Mouse (Mus musculus) left cerebral cortex, adult 11 months (tissue): ENCODE results near the gene 3110082I17Rik.
"Not testable (repeated sequence)": the region's sequence is repeated elsewhere in the genome, so short reads cannot be mapped to it uniquely, and the experiment has no call there.

ENCODE experiments used
- DNase-seq: peaks from one replicate; pipeline ENCODE4 v3.0.0; 2022; ENCODE audit warnings: low spot score

Gene 3110082I17Rik

DNA sequence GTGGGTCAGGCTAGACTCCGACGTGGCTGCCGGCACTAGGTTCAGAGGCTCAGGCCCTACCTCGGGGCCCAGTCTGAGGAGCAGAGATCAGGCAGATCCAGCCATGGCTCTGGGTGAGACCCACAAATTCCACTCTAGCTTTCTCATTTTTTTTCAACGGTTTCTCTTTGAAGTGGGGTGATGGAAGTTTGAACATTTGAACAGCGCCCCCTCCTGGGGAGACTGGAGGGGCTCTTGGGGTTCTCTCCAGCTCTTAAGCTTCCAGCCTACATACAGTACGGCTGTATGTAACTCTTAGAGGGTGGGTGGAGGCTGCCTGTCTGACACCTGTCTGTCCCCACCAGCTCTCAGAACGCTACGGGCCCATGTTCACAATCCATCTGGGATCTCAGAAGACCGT lies 106.8 kb downstream of the 3110082I17Rik start:
- no peak for DNase-seq

DNA sequence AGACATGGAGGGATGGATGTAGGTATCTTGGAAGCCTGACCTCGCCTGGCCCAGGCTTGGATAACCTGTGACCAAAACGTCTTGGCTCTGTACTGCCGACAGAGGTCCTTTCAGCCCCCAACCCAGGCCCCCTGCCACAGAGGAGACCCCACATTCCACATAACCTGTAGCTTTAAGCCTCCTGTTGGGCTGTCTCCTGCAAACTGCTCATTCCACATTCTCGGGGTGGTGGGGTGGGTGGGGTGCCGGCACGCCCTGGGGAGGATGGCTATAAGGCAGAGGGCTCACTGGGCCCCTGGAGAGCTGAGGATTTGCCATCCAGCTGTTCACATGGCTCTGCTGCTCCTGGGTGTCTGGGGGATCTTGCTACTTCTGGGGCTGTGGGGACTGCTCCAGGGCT lies 108.0 kb downstream of the 3110082I17Rik start, which contains the start of gene Cyp2w1:
Gene Cyp2w1 (plus strand): TSS at position 301 of the 400 bp plus-strand sequence.
- DNase-seq: no peak

DNA sequence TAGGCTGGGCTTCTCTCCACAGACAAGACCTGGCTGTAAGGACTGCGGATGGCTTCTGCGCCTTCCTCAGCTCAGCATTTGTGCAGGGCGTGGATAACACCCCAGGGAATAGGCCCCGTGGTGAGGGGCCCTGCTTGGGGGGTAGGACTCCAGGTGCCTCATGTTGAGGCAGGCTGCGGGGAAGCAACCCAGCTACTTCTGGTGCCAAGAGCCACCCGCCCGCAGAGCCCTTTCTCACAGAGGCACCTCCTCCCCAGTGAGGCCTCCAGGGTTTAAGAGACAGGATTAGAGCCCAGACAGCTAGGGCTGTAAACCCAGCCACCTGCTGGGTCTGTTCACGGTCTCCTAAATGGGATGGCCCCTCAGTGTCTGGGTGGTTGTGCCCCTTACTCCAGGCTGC lies 108.7 kb downstream of the 3110082I17Rik start:
- DNase-seq: no peak

DNA sequence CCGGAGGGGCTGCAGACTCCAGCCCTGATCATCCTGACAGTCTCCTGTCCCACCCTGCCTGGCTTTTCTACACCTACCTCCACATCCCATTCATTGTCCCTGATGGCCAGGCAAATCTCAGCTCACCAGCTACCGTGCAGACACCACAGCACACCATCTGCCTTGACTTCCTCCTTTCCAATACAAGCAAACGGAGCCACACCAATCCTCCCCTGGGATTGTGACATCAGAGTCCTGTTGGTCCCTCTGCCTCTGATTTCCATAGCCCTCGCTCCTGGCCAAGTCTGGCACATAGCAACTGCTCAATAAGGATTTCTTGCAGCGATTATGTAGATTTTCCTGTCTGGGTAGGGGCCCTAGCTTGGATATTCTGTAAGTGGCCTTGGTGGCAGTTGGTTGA lies 109.2 kb downstream of the 3110082I17Rik start, which contains the start of gene Cox19:
Gene Cox19 (minus strand): TSS at position 285 of the 400 bp plus-strand sequence.
- no peak for DNase-seq

DNA sequence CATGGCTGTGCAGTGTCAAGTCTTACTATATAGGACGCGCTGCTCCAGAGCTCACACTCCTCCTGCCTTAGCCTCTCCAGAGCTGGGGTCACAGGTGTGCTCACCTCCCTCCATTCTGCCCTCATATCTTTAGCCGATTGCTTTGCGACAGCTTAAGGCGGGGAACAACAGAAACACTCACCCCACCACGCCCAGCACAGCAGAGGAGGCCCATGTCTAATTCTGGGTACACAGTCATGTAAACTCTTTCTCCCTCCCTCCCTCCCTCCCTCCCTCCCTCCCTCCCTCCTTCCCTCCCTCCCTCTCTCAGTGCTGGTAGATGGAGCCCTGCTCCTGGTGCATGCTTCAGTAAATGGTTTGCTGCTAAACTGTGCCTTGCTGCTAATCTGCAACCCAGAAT lies 110.6 kb downstream of the 3110082I17Rik start:
- no peak for DNase-seq

DNA sequence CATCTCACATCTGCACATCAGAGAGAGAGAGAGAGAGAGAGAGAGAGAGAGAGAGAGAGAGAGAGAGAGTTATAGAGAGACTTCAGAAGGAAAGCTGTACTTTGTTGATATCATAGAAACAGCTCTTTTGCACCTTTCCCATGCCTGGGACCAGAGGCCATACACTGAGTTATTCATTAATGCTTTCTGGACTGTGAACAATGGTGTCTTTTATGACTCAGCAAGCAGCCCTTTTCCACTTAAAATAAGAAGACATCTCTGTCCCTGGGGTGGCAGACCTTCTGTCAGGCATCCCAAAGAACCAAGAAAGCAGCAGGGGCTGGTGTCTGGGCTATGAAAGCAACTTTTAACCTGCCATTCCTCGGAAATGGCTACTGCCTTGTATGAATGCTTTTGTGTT lies 113.1 kb downstream of the 3110082I17Rik start:
- no peak for DNase-seq

DNA sequence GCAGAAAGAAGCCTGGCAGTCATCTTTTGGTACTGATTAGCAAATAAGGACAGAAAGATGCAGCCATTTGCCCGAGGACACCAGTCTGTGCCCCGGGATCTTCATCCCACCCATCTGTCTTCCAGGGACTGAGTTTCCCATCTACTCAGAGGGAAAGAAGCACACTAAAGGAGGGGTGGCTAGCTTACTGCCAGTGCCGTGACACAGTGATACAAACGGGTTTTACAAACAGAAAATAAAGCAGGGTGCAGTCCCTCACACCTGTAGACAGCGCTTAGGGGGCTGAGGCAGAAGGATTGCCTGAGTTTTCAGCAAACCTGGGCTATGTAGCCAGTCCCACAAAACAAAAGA lies 115.0 kb downstream of the 3110082I17Rik start:
- DNase-seq: no peak

DNA sequence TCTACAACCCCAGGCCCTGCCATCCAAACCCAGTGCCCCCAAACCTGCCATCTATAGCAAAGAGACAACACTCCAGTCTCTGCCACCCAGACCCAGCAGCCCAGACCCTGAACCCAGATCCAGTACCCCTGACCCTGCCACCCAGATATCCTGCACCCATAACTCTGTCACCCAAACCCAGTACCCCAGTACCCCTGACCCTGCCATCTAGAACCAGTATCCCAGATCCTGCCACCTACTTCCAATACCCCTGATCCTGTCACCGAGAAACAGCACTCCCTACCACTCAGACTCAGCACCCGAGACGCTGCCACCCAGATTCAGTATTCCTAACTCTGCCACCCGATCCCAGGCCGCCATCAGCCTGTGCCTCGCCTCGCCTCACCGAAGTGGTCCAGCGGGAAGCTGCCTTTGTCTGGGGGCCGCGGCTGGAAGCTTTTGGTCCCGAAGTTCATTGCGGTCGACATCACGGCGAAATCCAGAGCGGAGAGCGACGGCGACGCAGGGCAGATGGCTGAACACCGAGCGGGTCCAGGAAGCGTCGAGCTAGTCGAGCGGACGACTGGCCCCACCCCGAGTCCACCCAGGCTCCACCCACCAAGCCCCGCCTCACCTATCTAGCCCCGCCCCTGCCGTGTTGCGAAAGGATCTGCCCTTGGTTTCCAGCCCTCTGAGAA lies 115.5 kb downstream of the 3110082I17Rik start:
- peak; percentile 88 for DNase-seq

DNA sequence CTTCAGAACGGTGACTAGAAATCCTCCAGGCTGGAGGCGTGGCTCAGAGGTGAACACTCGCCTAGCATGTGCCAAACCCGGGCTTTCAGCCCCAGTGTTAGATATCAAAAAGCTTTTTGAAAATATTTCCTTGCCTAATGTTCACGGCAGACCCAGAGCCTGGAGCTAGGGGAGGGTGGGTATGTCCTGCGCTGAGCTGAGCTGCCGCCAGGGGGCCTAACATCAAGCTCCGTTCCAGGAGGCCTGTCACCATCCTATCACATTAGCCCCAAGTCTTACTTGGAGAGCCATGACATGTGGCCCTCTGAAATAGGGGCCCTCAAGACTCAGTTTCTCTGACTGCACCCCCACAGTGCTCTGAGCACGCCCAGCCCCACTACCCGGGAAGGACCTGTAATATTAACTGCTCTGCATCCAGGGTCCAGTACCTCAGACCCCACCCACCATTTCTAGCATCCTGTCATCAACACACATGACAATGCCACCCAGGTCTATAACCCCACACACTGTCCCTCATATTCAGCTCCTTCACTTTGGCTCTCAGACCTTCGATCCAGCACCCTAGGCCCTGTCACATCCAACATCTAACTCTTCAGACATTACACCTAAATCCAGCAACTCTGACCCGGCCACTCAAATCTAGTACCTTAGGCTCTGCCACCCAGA lies 116.2 kb downstream of the 3110082I17Rik start:
- DNase-seq: peak; percentile 58

DNA sequence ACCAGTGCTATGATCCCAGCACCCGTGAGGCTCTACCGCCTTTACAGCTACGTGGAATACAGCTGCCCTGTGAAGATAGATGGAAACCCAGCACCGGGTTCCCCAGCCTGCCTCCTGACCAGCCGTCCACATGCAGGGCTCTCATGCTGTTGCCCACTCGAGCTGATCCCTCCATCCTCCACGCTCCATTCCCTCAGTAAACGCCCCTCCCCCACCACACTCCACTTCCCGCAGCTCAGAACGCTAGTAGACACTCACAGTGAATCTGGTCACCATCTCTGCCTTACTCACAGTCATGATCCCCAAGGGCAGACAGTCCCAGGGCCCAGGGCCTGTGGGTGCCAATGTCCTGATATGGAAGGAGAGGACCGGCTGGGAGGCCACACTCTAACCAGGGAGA lies 121.4 kb downstream of the 3110082I17Rik start:
- DNase-seq: no peak

DNA sequence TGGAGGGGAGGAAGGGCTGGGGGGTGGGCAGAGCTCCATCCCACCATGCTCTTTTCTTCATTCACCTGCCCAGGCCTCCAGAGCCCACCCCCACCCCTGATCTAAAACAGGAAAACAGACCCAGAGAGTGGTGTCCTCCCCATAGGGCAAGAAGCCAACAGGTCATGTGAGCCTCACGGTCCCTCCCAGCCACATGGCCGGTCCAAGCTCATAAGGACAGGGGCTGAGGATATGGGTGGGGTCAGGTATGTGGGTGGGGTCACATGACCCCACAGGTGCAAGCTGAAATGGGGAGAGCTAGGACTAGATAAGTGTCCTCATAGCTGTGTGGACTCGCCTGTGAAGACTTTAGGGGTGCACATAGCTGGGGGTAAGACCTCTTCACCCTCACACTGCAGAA lies 121.9 kb downstream of the 3110082I17Rik start:
- no peak for DNase-seq

DNA sequence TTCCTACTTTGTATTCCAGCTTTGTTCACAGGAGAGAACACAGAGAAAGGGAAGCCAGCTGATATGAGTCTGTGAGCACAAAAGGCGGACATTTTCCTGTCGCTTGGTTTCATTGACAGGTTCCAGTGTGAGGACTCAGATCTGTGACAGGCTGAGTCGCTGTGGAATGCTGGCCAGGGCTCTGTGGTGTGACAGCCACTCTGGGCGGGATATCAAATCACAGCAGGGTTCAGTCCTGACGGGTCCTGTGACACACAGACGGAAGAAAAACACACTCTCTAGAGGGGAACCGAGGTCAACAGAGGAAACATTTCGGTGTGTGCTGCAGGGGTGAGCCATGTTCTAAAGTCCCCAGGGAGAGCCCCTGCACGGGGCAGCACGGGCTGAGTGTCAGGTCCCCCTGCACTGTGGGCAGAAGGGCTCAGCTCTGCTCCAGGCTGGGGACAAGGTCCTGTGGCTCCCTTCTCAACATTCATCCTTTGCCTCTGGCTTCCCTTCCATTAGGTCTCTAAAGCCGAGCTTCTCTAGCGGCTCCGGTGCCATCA lies 122.4 kb downstream of the 3110082I17Rik start:
- DNase-seq: no peak

DNA sequence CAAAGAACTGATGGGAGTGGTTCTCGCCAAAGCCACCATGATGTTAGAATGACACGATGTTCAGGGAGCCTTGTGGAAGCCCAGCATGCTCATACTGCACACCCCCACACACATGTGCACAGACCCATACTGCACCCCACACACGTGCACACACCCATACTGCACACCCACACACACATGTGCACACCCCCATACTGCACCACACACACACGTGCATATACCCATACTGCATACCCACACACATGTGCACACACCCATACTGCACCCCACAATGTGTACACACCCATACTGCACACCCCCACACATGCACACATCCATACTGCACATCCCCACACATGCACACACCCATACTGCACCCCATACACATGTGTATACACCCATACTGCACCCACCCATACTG lies 124.7 kb downstream of the 3110082I17Rik start:
- no peak for DNase-seq

DNA sequence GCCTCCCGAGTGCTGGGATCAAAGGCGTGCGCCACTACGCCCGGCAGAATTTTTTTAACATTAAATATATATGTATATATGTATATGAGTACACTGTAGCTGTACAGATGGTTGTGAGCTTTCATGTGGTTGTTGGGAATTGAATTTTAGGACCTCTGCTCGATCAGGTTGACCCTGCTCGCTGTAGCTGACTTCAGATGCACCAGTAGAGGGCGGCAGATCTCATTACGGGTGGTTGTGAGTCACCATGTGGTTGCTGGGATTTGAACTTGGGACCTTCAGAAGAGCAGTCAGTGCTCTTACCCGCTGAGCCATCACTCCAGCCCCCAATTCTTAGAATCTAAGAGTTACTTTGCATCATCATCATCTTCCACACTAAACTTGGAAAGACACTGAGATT lies 125.9 kb downstream of the 3110082I17Rik start:
- DNase-seq: not testable (repeated sequence)

DNA sequence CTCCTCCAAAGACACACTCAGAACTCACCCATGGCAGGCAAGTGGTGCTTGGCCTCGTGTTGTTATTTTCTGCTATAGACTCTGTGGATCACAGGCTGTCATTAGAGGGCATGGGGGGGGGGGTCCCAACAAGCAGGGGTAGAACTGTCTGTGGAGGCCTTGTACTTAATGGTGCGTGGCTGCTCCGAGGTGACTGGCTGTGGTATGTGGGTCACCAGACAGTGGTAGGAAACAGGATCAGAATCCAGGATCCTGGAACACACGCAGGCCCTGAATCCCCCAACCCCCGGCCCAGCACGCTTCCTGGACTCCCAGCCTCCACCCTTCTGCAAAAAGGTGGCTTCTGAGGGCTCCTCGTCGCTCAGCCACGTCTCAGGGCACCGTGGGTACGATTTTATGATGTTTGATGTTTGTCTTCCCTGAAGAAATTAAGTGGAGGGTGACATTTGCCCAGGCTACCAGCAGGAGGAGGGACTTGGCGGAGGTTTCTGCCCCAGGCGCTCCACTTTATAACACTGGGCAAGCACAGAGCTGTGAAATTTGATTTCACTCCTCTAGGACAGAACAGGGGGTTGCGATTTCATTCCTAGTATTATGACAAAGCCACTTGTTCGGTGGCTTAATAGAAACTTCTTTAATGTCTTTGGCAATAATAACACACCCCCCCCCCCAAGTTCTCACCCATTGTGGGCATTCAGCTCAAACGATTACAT lies 126.9 kb downstream of the 3110082I17Rik start:
- no peak for DNase-seq

DNA sequence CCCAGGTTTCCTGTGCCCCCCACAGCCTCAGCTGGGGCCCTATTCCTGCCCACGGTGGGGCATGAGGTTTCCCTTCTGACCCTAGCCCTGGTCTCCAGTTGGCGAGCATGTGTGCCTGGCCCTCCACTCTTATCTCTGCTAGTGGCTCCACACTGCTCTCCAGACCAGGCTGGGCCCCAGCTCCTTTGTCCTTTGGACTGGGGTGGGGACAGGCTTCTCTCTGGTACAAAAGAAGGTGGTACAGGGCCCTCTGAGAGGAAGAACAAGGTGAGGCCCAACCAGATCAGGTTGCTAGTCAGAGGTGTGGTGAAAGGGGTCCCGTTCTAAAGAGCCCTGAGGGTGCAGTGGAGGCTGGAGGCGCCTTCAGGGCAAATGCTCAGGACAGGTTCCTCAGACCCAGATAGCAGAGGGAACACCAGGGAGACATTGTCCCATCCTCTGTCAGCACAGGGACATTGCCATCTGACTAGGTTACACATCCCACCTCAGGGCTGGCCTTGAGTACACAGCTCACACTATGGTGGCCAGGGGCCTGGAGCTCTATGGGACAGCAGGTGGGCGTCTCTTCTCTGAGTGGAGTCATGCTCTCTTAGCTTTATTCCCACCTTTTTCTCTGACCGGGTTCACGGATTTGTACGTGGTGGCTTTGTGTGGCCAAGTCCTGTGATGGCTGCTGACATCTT lies 127.6 kb downstream of the 3110082I17Rik start:
- no peak for DNase-seq

DNA sequence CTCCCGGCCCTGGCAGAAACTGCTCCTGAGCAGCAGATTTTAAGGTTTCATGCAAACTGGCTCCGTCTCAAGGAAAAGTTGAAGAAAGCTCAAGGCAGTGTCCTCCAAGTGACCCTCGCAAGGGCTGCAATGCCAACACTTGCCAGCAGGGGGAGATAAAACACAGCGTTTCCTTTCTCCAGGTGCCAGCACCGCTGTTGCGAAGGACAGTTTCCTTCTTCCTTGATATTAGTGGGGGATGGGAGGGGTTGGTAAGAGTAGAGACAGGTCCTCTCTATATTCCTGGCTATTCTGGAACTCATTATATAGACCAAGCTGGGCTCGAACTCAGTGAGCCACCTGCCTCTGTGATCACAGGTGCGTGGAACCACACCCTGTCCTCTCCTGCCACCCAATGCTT lies 128.6 kb downstream of the 3110082I17Rik start:
- DNase-seq: peak; percentile 63

DNA sequence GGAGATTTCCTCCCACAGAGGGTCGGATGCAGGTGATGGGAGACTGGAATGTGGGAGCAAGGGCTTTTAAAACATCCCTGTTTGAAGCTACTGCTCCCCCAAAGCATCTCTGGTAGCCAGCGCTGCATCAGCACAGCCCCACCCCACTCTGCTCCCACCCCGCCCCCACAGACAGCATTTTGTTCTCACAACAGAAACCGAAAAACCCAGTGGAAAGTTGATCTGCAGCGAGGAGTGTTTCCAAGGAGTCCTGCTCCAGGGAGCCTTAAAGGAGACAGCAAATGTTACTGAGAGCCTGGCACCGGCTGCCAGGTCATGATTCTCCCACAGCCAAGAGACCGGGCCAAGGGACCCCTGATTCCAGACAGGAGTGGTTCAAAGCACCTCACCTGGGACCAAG lies 129.6 kb downstream of the 3110082I17Rik start:
- no peak for DNase-seq

DNA sequence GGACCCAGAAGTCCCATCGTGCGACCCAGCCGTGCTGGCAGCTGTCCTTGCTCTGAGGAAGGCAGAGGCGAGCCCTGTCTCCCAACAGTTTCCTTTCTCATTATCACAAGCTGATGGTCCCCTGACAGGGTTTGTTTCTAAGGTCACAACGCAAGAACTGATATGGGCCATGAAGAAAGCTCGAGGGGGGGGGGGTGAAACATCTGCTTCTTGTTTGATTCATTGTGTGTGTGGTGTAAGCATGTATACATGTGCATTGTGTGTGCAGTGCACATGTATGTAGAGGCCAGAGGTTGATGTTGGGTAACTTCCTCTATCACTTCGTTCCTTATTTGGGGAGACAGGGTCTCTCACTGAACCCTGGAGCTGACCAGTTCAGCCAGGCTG lies 132.7 kb downstream of the 3110082I17Rik start:
- no peak for DNase-seq

DNA sequence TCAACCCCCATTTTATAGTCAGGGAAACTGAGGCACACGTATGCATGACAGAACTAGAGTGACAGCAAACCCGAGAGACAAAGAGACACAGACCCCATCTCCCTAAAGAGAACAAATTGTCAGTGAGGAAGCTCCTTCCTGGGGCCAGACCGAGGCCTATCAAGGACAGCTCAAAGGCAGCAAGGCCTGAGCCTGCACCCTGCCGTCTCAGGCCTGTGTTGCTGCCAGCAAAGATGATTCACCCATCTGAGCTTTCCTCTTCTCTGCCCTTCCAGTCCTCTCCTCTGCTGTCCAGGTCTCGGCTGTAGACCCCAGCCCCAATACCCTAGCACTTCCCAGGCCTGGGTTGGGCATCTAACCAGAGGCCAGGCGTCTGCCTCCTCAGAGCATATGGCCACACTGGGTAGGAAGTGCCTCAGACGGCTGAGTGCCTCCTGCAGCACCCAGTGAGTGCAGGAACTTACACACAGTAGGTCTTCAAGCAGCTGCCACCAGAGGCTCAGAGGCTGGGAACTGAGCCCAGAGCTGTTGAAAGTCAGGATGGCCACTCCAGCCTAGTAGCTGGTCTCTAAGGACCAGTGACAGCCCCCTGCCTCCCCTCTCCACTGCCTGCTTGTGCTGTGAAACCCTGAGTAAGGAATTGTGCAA lies 133.2 kb downstream of the 3110082I17Rik start:
- no peak for DNase-seq

DNA sequence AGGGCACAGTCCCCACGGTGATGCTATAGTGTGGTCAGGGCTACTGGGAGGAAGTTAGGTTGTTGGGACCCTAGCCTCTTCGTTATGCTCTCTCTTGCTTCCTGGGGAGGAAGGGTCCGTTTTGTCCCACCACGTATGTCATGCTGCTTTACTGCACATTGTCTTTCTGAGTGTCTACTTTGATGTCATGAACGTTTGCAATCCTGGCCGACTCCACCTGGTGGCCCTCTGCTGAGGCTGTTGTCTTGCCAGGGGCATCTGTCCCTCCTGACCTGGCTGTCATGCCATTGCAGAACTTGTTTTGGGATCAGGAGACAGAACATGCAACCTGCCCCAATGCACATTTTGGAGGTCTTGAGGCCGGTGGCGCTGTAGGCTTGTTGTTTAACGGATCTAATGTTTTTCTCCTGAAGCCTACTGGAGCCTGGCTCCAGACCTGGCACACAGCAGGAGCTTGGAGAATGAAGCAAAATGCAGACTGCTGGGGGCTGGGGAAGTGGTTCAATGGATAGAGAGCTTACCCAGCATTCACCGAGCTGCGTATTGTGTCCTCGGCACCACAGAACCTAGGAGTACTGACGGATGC lies 134.1 kb downstream of the 3110082I17Rik start:
- no peak for DNase-seq
